Mouse (Mus musculus): ENCODE data around the gene Cacng4.

The Cacng4 gene

DNA sequence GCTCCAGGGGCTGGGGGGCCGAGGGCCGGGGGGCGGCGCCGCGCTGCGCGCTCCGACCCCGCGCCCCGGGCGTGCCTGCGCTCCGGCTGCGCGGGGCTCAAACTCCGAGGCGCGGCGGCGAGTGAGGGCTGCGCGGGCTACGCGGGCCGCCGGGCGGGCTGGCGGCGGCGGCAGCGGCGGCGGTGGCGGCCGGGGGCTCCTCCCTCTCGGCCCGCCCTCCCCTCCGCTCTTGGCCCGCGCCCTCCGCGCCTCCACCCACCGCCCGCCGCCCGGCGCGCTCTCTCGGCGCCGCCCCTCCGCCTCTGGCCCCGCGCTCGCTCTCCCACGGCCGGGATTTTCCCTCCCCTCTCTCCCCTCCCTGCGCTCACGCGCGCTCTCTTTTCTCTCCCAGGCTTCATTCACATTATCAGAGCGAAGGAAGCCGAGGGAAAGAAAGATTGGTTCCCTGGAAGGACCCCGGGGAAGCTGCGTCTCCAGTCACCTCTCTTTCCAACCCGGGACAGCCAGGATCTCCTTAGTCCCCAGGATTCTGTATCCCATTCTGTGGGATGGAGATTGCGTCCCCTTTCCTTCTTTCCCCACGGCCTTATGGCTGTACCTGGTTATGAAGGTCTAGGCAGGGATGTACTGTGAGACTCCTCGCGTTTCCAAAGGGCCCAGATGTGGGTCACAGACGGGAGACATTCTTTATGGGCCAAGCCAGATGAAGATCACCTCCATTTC lies at the start of gene Cacng4:
TSS of gene Cacng4 (minus strand) at position 11 of the 723 bp plus-strand sequence.
- no peak for DNase-seq (ENCODE audit: low read depth, low spot score)

DNA sequence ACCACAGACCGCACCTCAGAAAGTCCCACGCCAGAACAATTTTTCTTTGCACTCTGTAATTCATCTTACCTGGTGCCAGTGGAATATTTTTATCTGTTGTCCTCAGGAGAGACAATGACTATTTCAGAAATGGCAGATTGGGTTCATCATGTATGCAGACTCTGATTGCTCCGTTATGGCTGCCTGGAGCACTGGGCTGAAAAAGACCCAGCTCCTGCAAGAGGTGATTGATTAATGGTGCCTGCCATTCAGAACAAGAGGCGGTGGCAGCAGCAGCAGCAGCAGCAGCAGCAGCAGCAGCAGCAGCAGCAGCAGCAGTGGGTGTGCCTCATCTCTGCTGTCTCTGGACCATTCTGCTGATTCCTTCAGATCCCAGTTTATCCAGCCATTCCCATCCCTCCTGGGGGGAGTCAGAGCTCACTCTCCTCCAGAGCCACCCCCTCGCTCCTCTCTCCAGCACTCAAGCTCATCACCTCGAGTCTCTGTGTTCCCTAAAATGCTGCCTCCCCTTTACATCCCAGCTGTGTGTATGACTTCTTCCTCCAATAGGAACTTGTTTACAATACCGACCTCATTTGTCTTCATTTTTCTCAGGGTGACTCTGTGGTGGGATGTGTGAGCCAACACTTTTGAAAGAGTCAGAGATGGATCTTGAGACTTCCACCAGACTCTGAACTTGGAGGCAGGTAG lies 39.1 kb upstream of the Cacng4 start:
- DNase-seq (ENCODE audit: low read depth, low spot score): no peak

DNA sequence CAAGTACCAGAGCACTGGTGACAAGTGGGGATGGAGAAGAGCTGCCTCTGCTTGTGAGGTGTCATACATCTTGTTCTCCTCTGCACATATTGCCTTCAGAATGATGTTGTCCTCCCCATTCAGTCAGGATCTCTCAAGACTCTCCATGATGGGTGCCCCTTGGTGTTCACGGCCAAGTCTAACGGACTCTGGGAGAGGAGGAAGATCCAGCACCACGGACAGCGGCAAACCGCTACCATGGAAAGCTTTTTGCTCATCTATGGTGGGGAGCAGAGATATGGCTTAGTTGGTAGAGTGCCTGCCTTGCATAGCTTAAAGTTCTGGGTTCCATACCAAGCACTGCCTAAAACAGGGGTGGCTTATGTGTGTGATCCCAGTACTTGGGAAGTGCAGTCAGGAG lies 22.8 kb upstream of the Cacng4 start:
- no peak for DNase-seq (ENCODE audit: low read depth, low spot score)

DNA sequence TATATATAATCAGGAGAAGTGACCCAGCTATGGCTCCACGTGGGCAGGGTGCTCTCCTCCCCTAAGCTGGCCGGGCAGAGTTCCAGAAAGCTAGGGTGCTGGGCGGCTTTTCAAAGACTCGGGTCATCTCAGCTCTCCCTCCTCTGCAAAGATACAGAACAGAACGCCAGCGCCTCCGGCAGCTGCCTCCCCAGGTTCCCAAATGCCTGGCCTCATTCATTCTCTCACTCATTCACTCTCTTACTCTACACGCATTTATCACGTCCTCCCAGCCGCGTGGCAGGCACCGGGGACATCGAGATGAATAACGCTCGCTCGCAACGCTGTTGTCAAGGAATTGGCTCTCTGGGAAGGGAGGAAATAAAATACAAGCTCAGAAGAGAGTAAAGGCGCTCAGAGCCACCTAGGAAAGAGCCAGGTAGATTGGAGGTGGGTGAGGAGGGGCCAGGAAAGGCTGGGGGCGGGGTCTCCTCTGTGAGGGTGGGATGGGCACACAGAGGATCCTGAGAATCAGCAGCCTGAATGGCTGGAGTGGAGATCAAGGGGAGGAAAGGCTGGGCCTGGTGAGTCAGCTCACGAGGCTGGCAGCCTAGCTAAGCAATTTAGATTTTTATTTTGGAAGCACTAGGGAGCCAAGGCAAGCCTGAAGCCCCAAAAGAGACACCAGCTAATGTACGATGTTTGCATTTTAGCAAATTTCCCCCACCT lies 18.7 kb upstream of the Cacng4 start:
- no peak for DNase-seq (ENCODE audit: low read depth, low spot score)

DNA sequence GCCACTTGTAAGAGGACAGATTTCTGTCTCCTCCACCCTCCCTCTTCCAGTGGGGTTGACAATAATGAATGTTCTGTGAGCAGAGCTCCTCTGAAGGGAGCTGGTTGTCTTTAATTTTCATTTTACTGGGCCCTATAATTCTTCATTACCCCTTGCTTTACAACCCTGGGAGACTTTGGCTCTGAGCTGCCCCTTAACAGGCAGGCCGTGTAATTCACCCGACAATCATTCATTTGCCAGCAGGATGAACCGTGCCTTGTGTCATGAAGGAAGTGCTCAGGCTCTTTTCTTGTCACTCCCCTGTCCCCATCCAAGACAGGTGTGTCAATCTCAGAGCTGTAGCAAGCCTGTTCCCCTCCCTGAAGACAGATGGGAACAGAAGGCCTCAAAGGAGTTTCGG lies 18.1 kb upstream of the Cacng4 start:
- no peak for DNase-seq (ENCODE audit: low read depth, low spot score)

DNA sequence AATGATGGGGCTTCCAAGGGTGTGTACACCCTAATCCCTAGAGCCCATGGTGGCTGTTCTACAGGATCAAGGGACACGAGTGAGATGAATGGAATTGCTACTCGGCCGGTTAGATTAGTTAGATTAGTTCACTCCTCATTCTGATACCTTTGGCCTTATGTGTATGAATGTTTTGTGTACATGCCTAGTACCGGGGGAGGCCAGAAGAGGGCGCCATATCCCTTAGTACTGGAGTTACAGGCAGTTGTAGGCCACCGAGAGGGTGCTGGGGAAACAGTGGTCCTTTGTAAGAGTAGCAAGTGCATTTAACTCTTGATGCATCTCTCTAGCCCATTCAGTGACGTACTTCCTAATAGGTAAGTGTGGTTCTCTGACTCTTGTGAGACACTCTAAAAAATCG lies 14.2 kb upstream of the Cacng4 start:
- DNase-seq (ENCODE audit: low read depth, low spot score): no peak

DNA sequence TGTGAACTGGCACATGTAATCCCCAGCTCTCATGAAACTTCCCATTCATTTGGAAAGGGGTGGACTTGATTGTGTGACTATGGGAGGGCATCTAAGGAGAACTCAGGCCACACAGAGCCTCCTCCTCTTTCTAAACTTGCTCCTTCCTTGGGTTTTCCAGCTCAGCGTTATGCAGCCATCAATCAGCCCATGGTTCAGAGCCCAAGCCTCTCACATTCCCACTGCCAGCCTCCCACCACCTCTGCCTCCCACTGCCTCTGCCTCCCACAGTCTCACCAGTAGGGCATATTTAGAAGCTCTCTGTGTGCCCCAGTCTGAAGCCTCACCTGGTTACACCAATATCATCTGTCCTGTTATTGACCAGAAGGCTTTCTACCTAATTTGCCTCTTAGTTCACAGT lies 11.7 kb upstream of the Cacng4 start:
- DNase-seq (ENCODE audit: low read depth, low spot score): no peak

DNA sequence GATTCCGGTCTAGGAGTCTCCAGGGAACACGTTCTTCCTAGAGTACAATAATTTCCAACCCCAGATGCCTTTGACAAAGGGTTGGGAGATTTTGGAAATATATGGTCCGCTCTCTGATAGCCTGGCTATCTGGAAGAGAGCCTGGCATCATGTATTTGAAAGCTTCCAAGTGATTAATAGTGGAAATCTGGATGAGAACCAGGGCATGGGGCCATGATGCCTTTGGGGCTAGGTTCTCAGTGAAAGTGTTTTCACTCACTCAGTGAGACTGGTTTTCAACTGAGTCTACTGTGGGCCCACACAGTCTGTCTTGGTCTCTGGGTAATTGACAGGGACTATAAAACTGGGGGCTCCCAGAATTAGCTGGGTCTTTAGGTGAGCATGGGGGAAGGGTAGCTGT lies 7.6 kb upstream of the Cacng4 start:
- no peak for DNase-seq (ENCODE audit: low read depth, low spot score)

DNA sequence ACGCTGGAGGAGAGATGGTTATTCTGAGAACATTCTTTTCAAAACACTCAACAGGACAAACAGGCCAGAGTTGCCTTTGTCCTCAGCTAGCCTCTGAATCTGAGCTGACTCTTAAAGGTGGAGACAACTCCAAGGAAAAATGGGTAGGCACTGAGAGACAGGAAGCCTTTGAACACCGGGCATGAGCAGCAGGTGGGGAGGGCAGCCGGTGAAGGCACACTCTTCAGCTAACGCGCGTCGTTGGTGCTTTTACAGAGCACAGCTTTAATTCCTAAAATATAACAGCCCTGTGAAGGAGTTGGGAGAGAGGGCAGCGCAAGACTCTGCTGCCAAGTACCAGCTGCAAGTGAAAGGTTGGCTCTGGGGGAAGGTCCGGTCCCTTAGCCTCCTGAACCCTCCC lies 5.0 kb upstream of the Cacng4 start:
- no peak for DNase-seq (ENCODE audit: low read depth, low spot score)

DNA sequence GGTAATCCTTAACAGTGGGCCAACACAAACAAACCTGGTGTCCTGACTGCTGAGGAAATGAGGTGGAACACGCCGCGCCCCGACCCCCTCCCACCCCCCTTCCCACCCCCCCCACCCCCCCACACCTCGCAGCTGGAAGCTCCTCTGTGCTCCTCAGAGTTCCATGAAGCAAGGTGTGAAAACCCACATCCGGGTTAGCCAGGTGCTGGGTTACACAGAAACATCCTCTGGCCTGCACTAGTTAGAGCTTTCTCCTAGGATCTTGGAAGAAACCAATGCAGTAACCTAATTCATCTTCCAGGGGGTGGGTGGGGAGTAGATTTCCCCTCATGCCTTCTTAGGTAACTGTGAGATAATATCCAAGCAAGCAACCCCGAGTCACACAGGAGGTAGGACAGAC lies 2.0 kb upstream of the Cacng4 start:
- no peak for DNase-seq (ENCODE audit: low read depth, low spot score)

DNA sequence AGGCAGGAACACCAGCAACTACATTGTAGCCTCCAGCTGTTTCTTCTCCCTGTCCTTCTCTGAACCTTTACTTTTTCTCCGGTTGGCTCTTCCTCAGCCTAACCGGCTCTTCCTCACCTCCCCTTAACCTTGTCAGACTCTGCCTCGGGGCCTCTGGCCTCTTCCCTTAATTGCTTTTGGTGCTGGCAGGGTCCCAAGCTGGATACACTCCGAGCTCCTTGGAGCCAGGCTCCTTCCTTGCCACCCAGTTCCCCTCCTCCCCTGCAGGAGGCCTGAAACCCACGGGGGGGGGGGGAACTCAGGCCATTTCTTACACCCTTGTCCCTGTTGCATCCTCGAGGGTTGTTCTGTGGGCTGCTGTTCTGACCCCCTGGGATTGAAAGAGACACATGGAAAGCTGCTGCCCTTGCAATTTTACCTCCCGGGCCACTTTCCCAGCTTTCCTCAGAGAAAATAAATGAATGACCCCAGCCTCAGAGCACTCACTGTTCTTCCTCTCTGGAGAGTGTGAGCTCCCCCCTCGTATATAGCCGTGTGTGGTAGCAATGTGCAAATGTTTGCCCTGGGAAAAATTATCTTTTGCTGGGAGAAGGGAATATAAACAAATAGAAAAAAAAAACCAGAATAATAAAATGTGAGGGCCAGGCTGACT lies 1.2 kb upstream of the Cacng4 start:
- no peak for DNase-seq (ENCODE audit: low read depth, low spot score)

DNA sequence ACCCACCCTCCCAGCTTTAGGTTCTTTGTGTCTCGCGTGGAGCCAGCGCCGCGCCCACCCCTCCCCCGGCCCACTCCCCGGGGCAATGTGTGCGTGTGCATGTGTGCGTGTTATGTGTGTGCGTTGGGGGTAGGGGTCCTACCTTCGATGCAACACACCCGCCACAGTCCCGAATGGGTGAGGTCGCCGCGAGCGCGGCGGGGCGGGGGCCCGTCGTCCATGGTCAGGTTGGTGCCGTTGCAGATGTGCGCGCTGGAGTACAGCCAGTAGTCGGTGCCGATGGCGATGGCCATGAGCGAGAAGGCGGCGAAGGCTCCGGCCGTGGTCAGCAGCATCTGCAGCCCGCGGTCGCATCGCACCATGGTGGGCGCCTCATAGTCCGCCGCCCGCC lies 259 bp downstream of the Cacng4 start:
- DNase-seq (ENCODE audit: low read depth, low spot score): no peak

DNA sequence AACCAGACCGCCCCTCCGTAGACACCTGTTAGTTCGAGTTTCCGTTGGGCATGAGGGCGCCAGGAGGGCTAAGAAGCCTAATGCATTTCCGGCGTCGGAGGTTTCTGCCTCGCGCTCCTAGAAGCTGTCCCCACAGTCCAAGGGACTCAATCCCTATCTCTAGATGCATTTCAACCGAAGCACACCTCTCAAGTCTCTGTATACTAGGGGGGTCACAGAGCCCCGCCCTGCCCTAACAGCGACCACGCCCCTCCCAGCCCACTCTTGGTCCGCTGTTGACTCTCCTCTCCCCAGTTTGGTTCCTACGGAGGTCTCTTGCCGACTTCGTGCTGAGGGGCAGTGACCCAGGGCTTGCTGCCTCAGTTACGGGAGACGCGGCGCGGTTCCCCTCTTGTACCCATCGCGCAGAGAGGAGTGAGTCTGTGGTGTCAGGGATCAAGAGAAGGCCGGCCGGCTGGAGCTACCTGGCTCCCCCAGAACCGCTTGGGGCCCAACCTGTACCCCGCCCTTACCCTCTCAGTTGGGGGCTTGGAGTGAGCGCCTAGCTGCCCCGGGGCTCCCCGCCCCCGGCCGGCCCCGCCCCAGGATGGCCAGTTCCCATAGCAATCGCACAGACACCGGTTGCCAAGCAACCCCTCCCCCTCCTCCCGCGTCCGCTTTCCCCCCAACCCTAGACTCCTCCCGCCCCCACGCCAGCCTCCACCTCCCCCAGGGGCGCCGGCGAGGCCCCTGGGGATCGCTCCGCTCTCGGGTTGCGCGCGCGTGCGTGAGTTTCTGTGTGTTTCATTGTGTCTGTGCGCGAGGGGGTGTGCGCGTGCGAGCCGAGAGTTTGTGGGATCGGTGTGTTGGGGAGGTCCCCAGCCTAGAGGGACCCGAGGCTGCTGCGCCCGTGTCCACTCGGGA lies 906 bp downstream of the Cacng4 start:
- DNase-seq (ENCODE audit: low read depth, low spot score): no peak

DNA sequence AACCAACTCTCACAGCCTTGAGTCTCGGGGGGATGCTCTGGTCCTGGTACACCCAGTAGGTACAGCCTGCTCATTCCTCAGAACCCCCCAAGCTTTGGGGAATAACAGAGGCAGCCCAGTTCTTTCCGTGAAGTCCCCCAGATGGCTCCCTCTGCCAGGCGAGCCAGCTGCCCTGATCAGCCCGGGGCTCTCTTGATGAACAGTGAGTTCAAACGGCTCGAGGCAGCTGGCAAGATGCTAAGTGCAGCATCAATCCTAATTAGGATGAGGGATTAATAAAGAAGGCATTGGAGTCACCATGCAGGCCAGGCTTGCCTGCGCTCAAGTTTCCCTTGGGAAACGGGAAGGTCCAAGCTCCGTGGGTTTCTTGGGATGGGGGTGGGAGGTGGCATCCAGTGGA lies 2.2 kb downstream of the Cacng4 start:
- DNase-seq (ENCODE audit: low read depth, low spot score): no peak

DNA sequence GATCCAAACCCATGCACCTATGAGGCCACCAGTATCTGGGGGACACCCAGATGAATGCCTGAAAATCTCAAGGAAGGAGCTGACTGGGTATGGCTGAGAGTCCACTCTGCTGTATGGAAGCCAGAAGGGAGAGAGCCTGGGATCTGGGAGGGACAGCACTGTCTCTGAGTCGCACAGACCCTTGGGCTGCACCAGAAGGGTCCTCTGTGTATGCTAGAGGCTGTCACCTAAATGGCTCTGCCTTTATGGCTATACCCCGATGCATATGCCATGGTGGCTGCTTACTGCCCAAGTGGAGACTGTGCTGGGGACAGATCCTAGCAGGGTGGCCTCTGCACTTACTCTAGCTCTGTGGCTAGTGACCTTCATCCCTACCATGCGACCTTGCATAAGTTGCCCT lies 8.6 kb downstream of the Cacng4 start:
- DNase-seq (ENCODE audit: low read depth, low spot score): no peak

DNA sequence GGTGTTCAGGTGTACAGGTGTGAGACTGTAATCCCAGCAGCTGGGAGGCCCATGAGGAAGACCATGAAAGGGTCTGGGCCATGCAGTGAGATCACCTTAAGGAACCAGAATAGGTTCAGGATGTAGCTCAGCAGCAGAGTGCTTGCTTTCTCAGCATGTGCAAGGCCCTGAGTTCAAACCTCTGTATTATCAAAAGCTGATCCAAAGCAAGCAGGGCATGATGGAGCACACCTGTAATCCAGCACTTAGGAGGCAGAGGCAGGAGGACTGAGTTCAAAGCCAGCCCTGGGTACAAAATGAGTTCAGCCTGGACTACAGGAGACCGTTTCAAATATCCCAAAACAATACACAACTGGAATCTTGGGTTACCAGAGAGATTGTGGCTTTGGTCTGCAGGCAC lies 9.1 kb downstream of the Cacng4 start:
- no peak for DNase-seq (ENCODE audit: low read depth, low spot score)

DNA sequence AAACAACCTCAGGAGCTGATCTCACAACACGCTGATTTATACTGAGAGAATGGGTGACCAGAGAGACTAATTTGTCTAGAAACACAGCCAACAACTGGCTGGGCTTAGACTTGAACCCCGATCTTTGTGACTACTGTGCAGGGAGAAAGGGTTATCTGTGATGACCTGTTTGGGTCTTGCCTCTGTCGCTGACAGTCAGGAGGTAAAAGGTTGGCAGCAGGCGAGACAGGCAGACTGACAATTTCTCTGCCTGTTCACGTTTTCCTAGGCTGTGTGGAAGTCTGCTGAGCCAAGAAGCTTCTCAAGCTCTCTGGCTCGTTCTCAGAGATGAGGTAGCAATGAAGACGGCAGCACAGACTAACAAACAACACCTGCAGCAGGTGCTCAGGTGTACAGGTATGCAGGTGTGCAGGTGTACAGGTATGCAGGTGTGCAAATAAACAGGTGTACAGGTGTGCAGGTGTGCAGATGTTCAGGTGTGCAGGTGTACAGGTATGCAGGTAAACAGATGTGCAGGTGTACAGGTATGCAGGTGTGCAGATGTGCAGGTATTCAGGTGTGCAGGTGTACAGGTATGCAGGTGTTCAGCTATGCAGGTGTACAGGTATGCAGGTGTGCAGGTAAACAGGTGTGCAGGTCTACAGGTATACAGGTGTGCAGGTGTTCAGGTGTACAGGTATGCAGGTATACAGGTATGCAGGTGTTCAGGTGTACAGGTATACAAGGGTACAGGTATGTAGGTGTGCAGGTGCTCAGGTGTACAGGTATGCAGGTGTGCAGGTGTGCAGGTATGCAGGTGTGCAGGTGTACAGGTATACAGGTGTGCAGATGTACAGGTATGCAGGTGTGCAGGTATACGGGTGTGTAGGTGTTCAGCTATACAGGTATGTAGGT lies 10.2 kb downstream of the Cacng4 start:
- no peak for DNase-seq (ENCODE audit: low read depth, low spot score)

DNA sequence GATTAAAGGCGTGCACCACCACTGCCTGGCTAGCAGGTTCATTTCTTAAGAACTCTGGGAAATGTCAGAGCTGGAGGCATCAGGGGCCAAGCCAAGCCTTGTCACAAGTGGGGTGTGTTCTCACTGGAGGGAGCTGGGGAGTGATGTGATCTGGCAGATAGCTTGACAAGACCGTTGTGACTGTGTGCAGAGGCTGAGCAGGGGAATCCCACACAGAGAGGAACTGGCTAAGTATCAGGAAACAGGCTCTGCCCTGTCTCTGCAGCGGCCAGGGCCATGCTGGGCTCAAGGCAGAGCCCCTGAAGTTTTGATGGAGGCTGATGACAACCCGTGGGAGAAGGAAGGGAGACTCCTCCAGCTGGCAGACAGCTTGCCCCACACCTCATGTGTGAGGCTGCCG lies 11.8 kb downstream of the Cacng4 start:
- DNase-seq (ENCODE audit: low read depth, low spot score): no peak

DNA sequence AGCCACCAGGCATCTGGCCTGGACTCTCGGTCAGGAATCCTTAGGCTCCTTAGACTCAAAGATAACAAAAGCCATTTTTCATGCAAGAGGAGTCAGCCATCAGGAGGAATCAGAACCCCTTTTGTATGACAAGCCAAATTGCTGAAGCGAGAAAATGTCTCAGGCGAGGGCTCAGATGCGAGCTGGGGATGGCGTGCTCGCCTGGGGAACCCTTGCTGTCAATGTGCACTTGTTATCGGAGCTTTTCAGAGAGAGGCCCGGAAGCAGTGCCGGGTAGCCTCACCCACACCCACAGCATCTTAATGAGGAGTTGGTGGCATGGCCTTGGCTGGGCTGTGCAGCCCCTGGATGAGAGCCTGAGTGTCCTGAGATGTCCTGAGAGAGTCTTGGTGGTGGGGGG lies 15.5 kb downstream of the Cacng4 start:
- no peak for DNase-seq (ENCODE audit: low read depth, low spot score)

DNA sequence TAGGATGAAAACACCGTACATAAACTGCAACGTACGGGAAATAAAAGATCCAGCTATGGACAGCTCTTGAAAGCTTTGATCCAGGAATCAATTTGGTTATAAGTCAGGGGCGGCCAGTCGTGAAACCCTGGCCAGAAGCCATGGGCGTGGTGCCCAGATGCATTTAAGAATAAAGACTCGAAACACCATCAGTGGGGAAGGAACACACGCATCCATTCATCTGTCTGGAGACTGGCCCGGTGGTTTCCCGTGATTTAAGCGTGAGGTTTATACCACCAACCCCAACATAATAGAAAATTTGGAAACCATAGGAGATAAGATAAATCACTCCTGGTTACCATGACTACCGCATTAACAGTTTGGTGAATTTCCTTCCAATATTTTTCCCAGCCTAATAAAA lies 16.9 kb downstream of the Cacng4 start:
- DNase-seq (ENCODE audit: low read depth, low spot score): no peak
